8 mouse cellular contexts compared by ENCODE assay signal in genomic region chr2:32581450-32582095, GRCm38 (mm10). TPM values are rescaled to one million over a fixed set of nuclear protein-coding genes. Genes with fewer than 3 reads are reported as not detected.
DNase-seq lines count a peak whose midpoint lies in the region; ATAC-seq and TF ChIP-seq lines count a peak whose summit lies in the region.

No protein-coding gene starts in this region.

- peak; percentile 51 for DNase-seq in adrenal gland, postnatal 14 days
- DNase-seq in adrenal gland, adult 18-20 months (ENCODE audit: low spot score in 2 of 2), result no peak
- DNase-seq in cerebellum, adult 9-10 months, result peak; percentile 85
- DNase-seq in frontal cortex, adult 2 months (ENCODE audit: extremely low spot score in 1 of 2, low spot score in 1 of 2), result peak; percentile 71 to 90
- DNase-seq in layer of hippocampus, adult 2 months (ENCODE audit: low spot score in 2 of 2), result peak; percentile 65 to 66
- DNase-seq in liver, postnatal 0 days, result peak; percentile 53
- DNase-seq in gastrocnemius, postnatal 25 days, result no peak

- TF ChIP-seq EP300 in liver, postnatal 0 days (IDR thresholded peaks at IDR 0.05; ENCODE audit: low read depth), result no peak

- peak overlapping the region; percentile 44; the same call in 1 of the 2 replicates for H3K4me2 ChIP-seq in liver, postnatal 0 days (ENCODE audit: low read depth, low read length)
- peak overlapping the region; percentile 28; the same call in 1 of the 2 replicates for H3K4me2 ChIP-seq in neural tube, embryonic 14.5 days (ENCODE audit: low read depth, low read length)

- 44% methylated on average over 19 of the region's 19 CpGs for WGBS in liver, postnatal 0 days (ENCODE audit: insufficient replicate concordance)
- WGBS in neural tube, embryonic 14.5 days, result 32% methylated on average over 19 of the region's 19 CpGs

- H3K4me1 ChIP-seq in liver, postnatal 0 days (ENCODE audit: insufficient read depth), result peaks cover 10% of the 10 kb centered on the region
- no peaks in the 10 kb centered on the region for H3K4me1 ChIP-seq in neural tube, embryonic 14.5 days (ENCODE audit: control insufficient read depth, insufficient read depth, low read length)

- peak overlapping the region; percentile 43 for H3K4me3 ChIP-seq in layer of hippocampus, adult 2 months
- H3K4me3 ChIP-seq in liver, postnatal 0 days (ENCODE audit: low read depth, low read length), result no peak overlapping the region
- 0 out of 2 replicates have a peak overlapping the region, but pooled peaks have one; percentile 15 for H3K4me3 ChIP-seq in neural tube, embryonic 14.5 days (ENCODE audit: low read depth, low read length)

- peak; percentile 54 for ATAC-seq in liver, postnatal 0 days
- ATAC-seq in neural tube, embryonic 14.5 days (ENCODE audit: low read depth), result peak; percentile 52

- no peaks in the 10 kb centered on the region for H3K9me3 ChIP-seq in liver, postnatal 0 days (ENCODE audit: low read length)
- H3K9me3 ChIP-seq in neural tube, embryonic 14.5 days (ENCODE audit: control insufficient read depth, low read length), result no peaks in the 10 kb centered on the region

- no peak overlapping the region for H3K27ac ChIP-seq in layer of hippocampus, adult 2 months
- no peak overlapping the region for H3K27ac ChIP-seq in liver, postnatal 0 days (ENCODE audit: low read depth)
- no peak overlapping the region for H3K27ac ChIP-seq in neural tube, embryonic 14.5 days (ENCODE audit: low read depth, low read length)

- H3K36me3 ChIP-seq in liver, postnatal 0 days (replicated peaks; ENCODE audit: insufficient read depth, low read length), result no peaks in the 10 kb centered on the region
- no peaks in the 10 kb centered on the region for H3K36me3 ChIP-seq in neural tube, embryonic 14.5 days (ENCODE audit: control insufficient read depth, insufficient read depth, low read length)

- no peak overlapping the region for H3K9ac ChIP-seq in liver, postnatal 0 days (replicated peaks)
- no peak overlapping the region for H3K9ac ChIP-seq in neural tube, embryonic 14.5 days (replicated peaks; ENCODE audit: low read depth, low read length)

- H3K27me3 ChIP-seq in liver, postnatal 0 days (ENCODE audit: insufficient read depth, low read length), result peaks cover 14% of the 10 kb centered on the region; the same call in 1 of the 2 replicates
- no peaks in the 10 kb centered on the region for H3K27me3 ChIP-seq in neural tube, embryonic 14.5 days (ENCODE audit: control insufficient read depth, insufficient read depth, low read length)

- TF ChIP-seq CTCF in layer of hippocampus, adult 2 months (conservative IDR thresholded peaks at IDR 0.05), result peak; percentile 49
- peak; percentile 29; the same call in 1 of the 2 replicates for TF ChIP-seq CTCF in liver, postnatal 0 days (IDR thresholded peaks at IDR 0.05; ENCODE audit: low read depth)

RNA-seq across cellular contexts. Expression of gene St6galnac4, which starts 5.3 kb away (rescaled TPM):
- 12.0 and 13.5 TPM in 2 replicates for total RNA-seq in adrenal gland, postnatal 14 days (2021)
- total RNA-seq in adrenal gland, adult 18-20 months (2021), result 10 to 100 TPM in 1 of 2 experiments, 1 to 10 TPM in 1; 6.6 to 11.4 TPM
- 32.4 and 34.4 TPM in 2 replicates for polyA plus RNA-seq in frontal cortex, adult 2 months (2012; rRNA removed)
- total RNA-seq in layer of hippocampus, adult 2 months (2021), result 10 to 100 TPM; 36.4 to 40.0 TPM
- 4.3 and 5.8 TPM in 2 replicates for polyA plus RNA-seq in liver, postnatal 0 days (2015; fragmentation: Nextera tagmentation; extraction: Ambion mirVana)
- polyA plus RNA-seq in neural tube, embryonic 14.5 days (2014; fragmentation: Nextera tagmentation; extraction: Ambion mirVana), result 30.4 and 35.1 TPM in 2 replicates
- total RNA-seq in gastrocnemius, postnatal 25 days (2021), result 10 to 100 TPM; 24.6 to 29.2 TPM

RNA-seq across cellular contexts. Expression of gene 9430097D07Rik, which starts 6.1 kb away (rescaled TPM):
- not detected in 2 replicates for total RNA-seq in adrenal gland, postnatal 14 days (2021)
- not detected for total RNA-seq in adrenal gland, adult 18-20 months (2021)
- 0.38 and 0.46 TPM in 2 replicates for polyA plus RNA-seq in frontal cortex, adult 2 months (2012; rRNA removed)
- under 1 TPM in 1 of 2 experiments, not detected in 1; 0.71 TPM for total RNA-seq in layer of hippocampus, adult 2 months (2021)
- not detected in 2 replicates for polyA plus RNA-seq in liver, postnatal 0 days (2015; fragmentation: Nextera tagmentation; extraction: Ambion mirVana)
- polyA plus RNA-seq in neural tube, embryonic 14.5 days (2014; fragmentation: Nextera tagmentation; extraction: Ambion mirVana), result 0.98 and 1.2 TPM in 2 replicates
- not detected for total RNA-seq in gastrocnemius, postnatal 25 days (2021)

RNA-seq across cellular contexts. Expression of gene Pip5kl1, which starts 7.0 kb away (rescaled TPM):
- 0.23 TPM in 1 of 2 replicates, not detected in the other for total RNA-seq in adrenal gland, postnatal 14 days (2021)
- not detected for total RNA-seq in adrenal gland, adult 18-20 months (2021)
- polyA plus RNA-seq in frontal cortex, adult 2 months (2012; rRNA removed), result 22.7 and 23.6 TPM in 2 replicates
- 1 to 10 TPM; 4.4 to 5.0 TPM for total RNA-seq in layer of hippocampus, adult 2 months (2021)
- not detected in 2 replicates for polyA plus RNA-seq in liver, postnatal 0 days (2015; fragmentation: Nextera tagmentation; extraction: Ambion mirVana)
- polyA plus RNA-seq in neural tube, embryonic 14.5 days (2014; fragmentation: Nextera tagmentation; extraction: Ambion mirVana), result 12.4 and 17.1 TPM in 2 replicates
- total RNA-seq in gastrocnemius, postnatal 25 days (2021), result not detected

RNA-seq across cellular contexts. Expression of gene Dpm2, which starts 10.9 kb away (rescaled TPM):
- 47.8 and 61.8 TPM in 2 replicates for total RNA-seq in adrenal gland, postnatal 14 days (2021)
- total RNA-seq in adrenal gland, adult 18-20 months (2021), result 10 to 100 TPM; 49.7 to 58.0 TPM
- polyA plus RNA-seq in frontal cortex, adult 2 months (2012; rRNA removed), result 145 and 160 TPM in 2 replicates
- 10 to 100 TPM; 77.6 to 84.0 TPM for total RNA-seq in layer of hippocampus, adult 2 months (2021)
- polyA plus RNA-seq in liver, postnatal 0 days (2015; fragmentation: Nextera tagmentation; extraction: Ambion mirVana), result 37.0 and 41.7 TPM in 2 replicates
- polyA plus RNA-seq in neural tube, embryonic 14.5 days (2014; fragmentation: Nextera tagmentation; extraction: Ambion mirVana), result 143 and 157 TPM in 2 replicates
- 10 to 100 TPM; 11.7 to 12.6 TPM for total RNA-seq in gastrocnemius, postnatal 25 days (2021)

RNA-seq across cellular contexts. Expression of gene St6galnac6, which starts 17.9 kb away (rescaled TPM):
- total RNA-seq in adrenal gland, postnatal 14 days (2021), result 54.1 and 56.5 TPM in 2 replicates
- 10 to 100 TPM; 52.4 to 67.9 TPM for total RNA-seq in adrenal gland, adult 18-20 months (2021)
- polyA plus RNA-seq in frontal cortex, adult 2 months (2012; rRNA removed), result 98.8 and 112 TPM in 2 replicates
- 100 to 1,000 TPM; 117 to 124 TPM for total RNA-seq in layer of hippocampus, adult 2 months (2021)
- 14.0 and 15.9 TPM in 2 replicates for polyA plus RNA-seq in liver, postnatal 0 days (2015; fragmentation: Nextera tagmentation; extraction: Ambion mirVana)
- polyA plus RNA-seq in neural tube, embryonic 14.5 days (2014; fragmentation: Nextera tagmentation; extraction: Ambion mirVana), result 5.2 and 5.4 TPM in 2 replicates
- total RNA-seq in gastrocnemius, postnatal 25 days (2021), result 10 to 100 TPM; 37.3 to 42.6 TPM

Comparison
In these comparisons a context has a peak if more than half of its experiments do, and no peak if none do; other contexts are left out.
1. DNase-seq: peak in adrenal gland, postnatal 14 days (single experiment), cerebellum, adult 9-10 months (single experiment), frontal cortex, adult 2 months (2 of 2), layer of hippocampus, adult 2 months (2 of 2) and liver, postnatal 0 days (single experiment); none in adrenal gland, adult 18-20 months (0 of 2) and gastrocnemius, postnatal 25 days (single experiment).